Mouse (Mus musculus): Measurements from ENCODE around the gene Sec61b. TPM values are rescaled to one million over a fixed set of nuclear protein-coding genes. Genes with fewer than 3 reads are reported as not detected.

Gene Sec61b
- total RNA-seq, 2 experiments from 2014 or later: 37.8 to 45.7 TPM

GRCm38 (mm10) chr4:47521884-47522605 lies 47.6 kb downstream of the Sec61b start:
- peak; percentile 32 to 35 for DNase-seq (ENCODE audit: extremely low spot score in 1 of 2, low spot score in 2 of 2)
- Histone ChIP-seq H3K27ac (no peak overlapping the region), H3K4me3 (no peak overlapping the region)
- peak; percentile 68 for TF ChIP-seq CTCF (IDR thresholded peaks at IDR 0.05)
- intact Hi-C loops (cut with DNase I): loop anchor here (5.0 kb wide), 2 partner anchors 860 to 885 kb away; no protein-coding TSS in a partner anchor

- H3K4me3 ChIP-seq: no peak overlapping the region
- H3K27ac ChIP-seq: no peak overlapping the region
- intact Hi-C loops (cut with DNase I): no loop called here
- no peak for TF ChIP-seq CTCF (IDR thresholded peaks at IDR 0.05)
- DNase-seq (ENCODE audit: extremely low spot score in 1 of 2, low spot score in 2 of 2): no peak
These were observed 55.4 kb downstream of the Sec61b start for GRCm38 (mm10) chr4:47529866-47530265.

Other genes with a start within 250 kb of the Sec61b start
- gene Tgfbr1, start 121.4 kb upstream of the Sec61b start, total RNA-seq (2021): 10 to 100 TPM; 18.0 to 19.4 TPM
- gene Alg2, start 325 bp upstream of the Sec61b start, total RNA-seq (2021): 100 to 1,000 TPM; 114 to 117 TPM